Mouse (Mus musculus) layer of hippocampus, adult 9-10 months (tissue): ENCODE measurements around the gene Bcam.

ENCODE experiments used
- DNase-seq: peaks from one replicate; pipeline ENCODE4 v3.0.0; 2022; ENCODE audit warnings: low spot score

Bcam gene

GRCm38 (mm10) chr7:19753587-19753986 lies 17.2 kb downstream of the Bcam start:
- no peak for DNase-seq

GRCm38 (mm10) chr7:19752652-19753051 lies 18.2 kb downstream of the Bcam start:
- DNase-seq: no peak

- no peak for DNase-seq
These were observed 19.8 kb downstream of the Bcam start for GRCm38 (mm10) chr7:19751070-19751383.

- DNase-seq: peak; percentile 68
These were observed 20.4 kb downstream of the Bcam start, which contains the start of gene Nectin2 for GRCm38 (mm10) chr7:19750217-19751069. Nectin2 (minus strand) TSS chr7:19750483.

- peak; percentile 81 for DNase-seq
These were observed 21.2 kb downstream of the Bcam start for GRCm38 (mm10) chr7:19749389-19750216.

- no peak for DNase-seq
These were observed 22.3 kb downstream of the Bcam start for GRCm38 (mm10) chr7:19748219-19749195.

GRCm38 (mm10) chr7:19747420-19748218 lies 23.2 kb downstream of the Bcam start:
- no peak for DNase-seq

GRCm38 (mm10) chr7:19746426-19747201 lies 24.2 kb downstream of the Bcam start:
- no peak for DNase-seq

GRCm38 (mm10) chr7:19745971-19746370 lies 24.8 kb downstream of the Bcam start:
- DNase-seq: no peak

- DNase-seq: no peak
These were observed 26.0 kb downstream of the Bcam start for GRCm38 (mm10) chr7:19744590-19745385.

GRCm38 (mm10) chr7:19743791-19744190 lies 27.0 kb downstream of the Bcam start:
- DNase-seq: no peak

- DNase-seq: no peak
These were observed 28.3 kb downstream of the Bcam start for GRCm38 (mm10) chr7:19742468-19742867.

GRCm38 (mm10) chr7:19741329-19742031 lies 29.3 kb downstream of the Bcam start:
- DNase-seq: no peak

- DNase-seq: no peak
These were observed 30.5 kb downstream of the Bcam start for GRCm38 (mm10) chr7:19740269-19740668.

- DNase-seq: no peak
These were observed 32.0 kb downstream of the Bcam start for GRCm38 (mm10) chr7:19738771-19739170.

GRCm38 (mm10) chr7:19736389-19737057 lies 34.3 kb downstream of the Bcam start:
- no peak for DNase-seq

- DNase-seq: no peak
These were observed 36.6 kb downstream of the Bcam start for GRCm38 (mm10) chr7:19734178-19734666.

GRCm38 (mm10) chr7:19726541-19726940 lies 44.3 kb downstream of the Bcam start:
- no peak for DNase-seq
